Mouse (Mus musculus): ENCODE measurements at regions not wholly inside any gene's neighbourhood (a gene's known extent, or its start where the extent isn't known, plus 50 kb on each side); places are given as distances from the start of the nearest gene placed in this dataset.
A peak's percentile ranks its signal among the peaks of the same experiment; 100 is the strongest.

GRCm38 (mm10) chr13:114613909-114614308 is 155.2 kb upstream of the Fst start:
- Histone ChIP-seq H3K4me1 (replicated peaks) (no peaks in the 10 kb centered on the region), H3K27ac (no peak overlapping the region), H3K9me3 (no peaks in the 10 kb centered on the region), H3K4me3 (replicated peaks) (no peak overlapping the region), H3K9ac (replicated peaks) (no peak overlapping the region), H3K27me3 (no peaks in the 10 kb centered on the region), H3K4me2 (replicated peaks) (no peak overlapping the region), H3K36me3 (no peaks in the 10 kb centered on the region)
- no peak for ATAC-seq
- WGBS, result 92% methylated on average over 1 of the region's 1 CpGs

- ATAC-seq, result no peak
- Histone ChIP-seq H3K36me3 (no peaks in the 10 kb centered on the region), H3K4me3 (replicated peaks) (no peak overlapping the region), H3K27ac (no peak overlapping the region), H3K4me2 (replicated peaks) (no peak overlapping the region), H3K4me1 (replicated peaks) (no peaks in the 10 kb centered on the region), H3K27me3 (no peaks in the 10 kb centered on the region), H3K9ac (replicated peaks) (no peak overlapping the region), H3K9me3 (no peaks in the 10 kb centered on the region)
- 93% methylated on average over 4 of the region's 4 CpGs for whole genome bisulfite sequencing
These were observed 160.7 kb upstream of the Fst start for GRCm38 (mm10) chr13:114619416-114619815.

GRCm38 (mm10) chr13:114636731-114637130 is 178.0 kb upstream of the Fst start:
- H3K4me3 ChIP-seq (replicated peaks), result no peak overlapping the region
- no peaks in the 10 kb centered on the region for H3K4me1 ChIP-seq (replicated peaks)
- H3K4me2 ChIP-seq (replicated peaks), result no peak overlapping the region
- H3K36me3 ChIP-seq, result no peaks in the 10 kb centered on the region
- no peak overlapping the region for H3K27ac ChIP-seq
- H3K9ac ChIP-seq (replicated peaks), result no peak overlapping the region
- no peaks in the 10 kb centered on the region for H3K27me3 ChIP-seq
- WGBS, result 94% methylated on average over 4 of the region's 4 CpGs
- no peaks in the 10 kb centered on the region for H3K9me3 ChIP-seq
- no peak for ATAC-seq

GRCm38 (mm10) chr13:114639531-114639930 is 178.5 kb upstream of the Mocs2 start:
- WGBS, result 95% methylated on average over 2 of the region's 2 CpGs
- H3K27ac ChIP-seq, result no peak overlapping the region
- H3K36me3 ChIP-seq, result no peaks in the 10 kb centered on the region
- H3K9ac ChIP-seq (replicated peaks), result no peak overlapping the region
- no peak overlapping the region for H3K4me2 ChIP-seq (replicated peaks)
- H3K4me1 ChIP-seq (replicated peaks), result peaks cover 5% of the 10 kb centered on the region
- H3K4me3 ChIP-seq (replicated peaks), result no peak overlapping the region
- no peaks in the 10 kb centered on the region for H3K27me3 ChIP-seq
- no peaks in the 10 kb centered on the region for H3K9me3 ChIP-seq
- no peak for ATAC-seq

- Histone ChIP-seq H3K4me2 (replicated peaks) (no peak overlapping the region), H3K4me1 (replicated peaks) (peaks cover 5% of the 10 kb centered on the region), H3K9ac (replicated peaks) (no peak overlapping the region), H3K4me3 (replicated peaks) (no peak overlapping the region), H3K36me3 (no peaks in the 10 kb centered on the region), H3K27me3 (no peaks in the 10 kb centered on the region), H3K27ac (no peak overlapping the region), H3K9me3 (no peaks in the 10 kb centered on the region)
- 0 out of 2 replicates have a peak, but pooled peaks have one; percentile 30 for ATAC-seq
- 46% methylated on average over 9 of the region's 9 CpGs for WGBS
These were observed 176.2 kb upstream of the Mocs2 start for GRCm38 (mm10) chr13:114641688-114642390.

- peak; percentile 48; the same call in 1 of the 2 replicates for ATAC-seq
- 14% methylated on average over 3 of the region's 3 CpGs for WGBS
These were observed 175.0 kb upstream of the Mocs2 start for GRCm38 (mm10) chr13:114642901-114643491.

GRCm38 (mm10) chr13:114643521-114643920 is 174.5 kb upstream of the Mocs2 start:
- H3K4me2 ChIP-seq (replicated peaks), result no peak overlapping the region

More at GRCm38 (mm10) chr13:114642901-114643491, 175.0 kb upstream of the Mocs2 start:
- H3K9ac ChIP-seq (replicated peaks), result no peak overlapping the region
- no peaks in the 10 kb centered on the region for H3K36me3 ChIP-seq
- H3K4me1 ChIP-seq (replicated peaks), result peaks cover 5% of the 10 kb centered on the region
- no peak overlapping the region for H3K4me2 ChIP-seq (replicated peaks)
- no peak overlapping the region for H3K27ac ChIP-seq
- no peaks in the 10 kb centered on the region for H3K9me3 ChIP-seq
- H3K27me3 ChIP-seq, result no peaks in the 10 kb centered on the region
- no peak overlapping the region for H3K4me3 ChIP-seq (replicated peaks)

GRCm38 (mm10) chr13:114654267-114654666 is 163.8 kb upstream of the Mocs2 start:
- Histone ChIP-seq H3K9ac (replicated peaks) (no peak overlapping the region), H3K4me1 (replicated peaks) (no peaks in the 10 kb centered on the region), H3K4me3 (replicated peaks) (no peak overlapping the region), H3K27me3 (no peaks in the 10 kb centered on the region), H3K27ac (no peak overlapping the region), H3K9me3 (no peaks in the 10 kb centered on the region), H3K36me3 (no peaks in the 10 kb centered on the region), H3K4me2 (replicated peaks) (no peak overlapping the region)
- 89% methylated on average over 7 of the region's 7 CpGs for WGBS
- no peak for ATAC-seq

More at GRCm38 (mm10) chr13:114643521-114643920, 174.5 kb upstream of the Mocs2 start:
- Histone ChIP-seq H3K27me3 (no peaks in the 10 kb centered on the region), H3K27ac (no peak overlapping the region), H3K9ac (replicated peaks) (no peak overlapping the region), H3K4me1 (replicated peaks) (peaks cover 5% of the 10 kb centered on the region), H3K36me3 (no peaks in the 10 kb centered on the region), H3K9me3 (no peaks in the 10 kb centered on the region), H3K4me3 (replicated peaks) (no peak overlapping the region)
- ATAC-seq, result no peak
- 33% methylated on average over 11 of the region's 11 CpGs for WGBS

- Histone ChIP-seq H3K4me3 (replicated peaks) (no peak overlapping the region), H3K36me3 (no peaks in the 10 kb centered on the region), H3K27me3 (no peaks in the 10 kb centered on the region), H3K9ac (replicated peaks) (no peak overlapping the region), H3K4me2 (replicated peaks) (no peak overlapping the region), H3K27ac (no peak overlapping the region), H3K9me3 (no peaks in the 10 kb centered on the region), H3K4me1 (replicated peaks) (no peaks in the 10 kb centered on the region)
- WGBS, result 88% methylated on average over 4 of the region's 4 CpGs
- ATAC-seq, result no peak
These were observed 163.0 kb upstream of the Mocs2 start for GRCm38 (mm10) chr13:114654953-114655586.

- Histone ChIP-seq H3K27ac (no peak overlapping the region), H3K4me2 (replicated peaks) (no peak overlapping the region), H3K9me3 (no peaks in the 10 kb centered on the region), H3K9ac (replicated peaks) (no peak overlapping the region), H3K36me3 (no peaks in the 10 kb centered on the region), H3K27me3 (no peaks in the 10 kb centered on the region), H3K4me3 (replicated peaks) (no peak overlapping the region), H3K4me1 (replicated peaks) (no peaks in the 10 kb centered on the region)
- no peak for ATAC-seq
These were observed 145.6 kb upstream of the Mocs2 start for GRCm38 (mm10) chr13:114672411-114672810.

- Histone ChIP-seq H3K27ac (no peak overlapping the region), H3K4me2 (replicated peaks) (no peak overlapping the region), H3K36me3 (no peaks in the 10 kb centered on the region), H3K4me1 (replicated peaks) (no peaks in the 10 kb centered on the region), H3K27me3 (no peaks in the 10 kb centered on the region), H3K9ac (replicated peaks) (no peak overlapping the region), H3K9me3 (no peaks in the 10 kb centered on the region), H3K4me3 (replicated peaks) (no peak overlapping the region)
- 77% methylated on average over 5 of the region's 5 CpGs for WGBS
- ATAC-seq, result no peak
These were observed 138.2 kb upstream of the Mocs2 start for GRCm38 (mm10) chr13:114679703-114680378.

- no peak overlapping the region for H3K27ac ChIP-seq
- H3K9ac ChIP-seq (replicated peaks), result no peak overlapping the region
- no peaks in the 10 kb centered on the region for H3K27me3 ChIP-seq
- no peak overlapping the region for H3K4me2 ChIP-seq (replicated peaks)
- 84% methylated on average over 9 of the region's 9 CpGs for WGBS
- H3K36me3 ChIP-seq, result no peaks in the 10 kb centered on the region
- H3K9me3 ChIP-seq, result no peaks in the 10 kb centered on the region
- no peaks in the 10 kb centered on the region for H3K4me1 ChIP-seq (replicated peaks)
- H3K4me3 ChIP-seq (replicated peaks), result no peak overlapping the region
- 0 out of 2 replicates have a peak, but pooled peaks have one; percentile 27 for ATAC-seq
These were observed 137.7 kb upstream of the Mocs2 start for GRCm38 (mm10) chr13:114680379-114680733.

Measured in midbrain, embryonic 13.5 days (tissue).